Comparison of ENCODE assay signal across 15 mouse cellular contexts in genomic region chr16:79534370-79534769, GRCm38 (mm10).
DNase-seq lines count a peak whose midpoint lies in the region; ATAC-seq and TF ChIP-seq lines count a peak whose summit lies in the region.
"Had no signal": no experiment of that assay in that cellular context is flagged by ENCODE, and none has a peak within 500 bp of the region (broad histone marks: within the 10 kb centered on the region; RNA-seq: fewer than 3 reads in every experiment).

No protein-coding gene starts in this region.

- TF ChIP-seq CTCF in heart, postnatal 0 days (IDR thresholded peaks at IDR 0.05; ENCODE audit: low read depth), result peak; percentile 52

- H3K36me3 ChIP-seq in heart, postnatal 0 days (replicated peaks; ENCODE audit: control insufficient read depth, insufficient read depth, low read length), result no peaks in the 10 kb centered on the region
- no peaks in the 10 kb centered on the region for H3K36me3 ChIP-seq in heart, embryonic 12.5 days
- H3K36me3 ChIP-seq in limb, embryonic 11.5 days (ENCODE audit: control insufficient read depth, insufficient read depth, low read length), result no peaks in the 10 kb centered on the region
- no peaks in the 10 kb centered on the region for H3K36me3 ChIP-seq in limb, embryonic 10.5 days
- H3K36me3 ChIP-seq: forebrain, embryonic 10.5 days; neural tube, embryonic 13.5 days; stomach, embryonic 15.5 days had no signal

- no peak overlapping the region for H3K9ac ChIP-seq in heart, postnatal 0 days (replicated peaks; ENCODE audit: low read depth, low read length)
- no peak overlapping the region for H3K9ac ChIP-seq in heart, embryonic 12.5 days
- no peak overlapping the region for H3K9ac ChIP-seq in limb, embryonic 11.5 days (ENCODE audit: low read length)
- H3K9ac ChIP-seq: neural tube, embryonic 13.5 days; stomach, embryonic 15.5 days had no signal

- no peak for TF ChIP-seq EP300 in heart, postnatal 0 days (IDR thresholded peaks at IDR 0.05; ENCODE audit: low read depth)

- H3K27me3 ChIP-seq in heart, postnatal 0 days (ENCODE audit: control insufficient read depth, insufficient read depth, low read length), result no peaks in the 10 kb centered on the region
- no peaks in the 10 kb centered on the region for H3K27me3 ChIP-seq in heart, embryonic 12.5 days (replicated peaks)
- no peaks in the 10 kb centered on the region for H3K27me3 ChIP-seq in limb, embryonic 11.5 days (ENCODE audit: control insufficient read depth, insufficient read depth, low read length)
- no peaks in the 10 kb centered on the region for H3K27me3 ChIP-seq in limb, embryonic 10.5 days (ENCODE audit: low read depth, poor library complexity, severe bottlenecking)
- H3K27me3 ChIP-seq: neural tube, embryonic 13.5 days; stomach, embryonic 15.5 days had no signal

- H3K27ac ChIP-seq in heart, postnatal 0 days (ENCODE audit: low read depth), result no peak overlapping the region
- H3K27ac ChIP-seq in heart, embryonic 12.5 days (ENCODE audit: poor library complexity, severe bottlenecking), result no peak overlapping the region
- H3K27ac ChIP-seq in limb, embryonic 11.5 days (replicated peaks; ENCODE audit: low read depth, low read length), result no peak overlapping the region
- no peak overlapping the region for H3K27ac ChIP-seq in limb, embryonic 10.5 days
- H3K27ac ChIP-seq: forebrain, embryonic 10.5 days; neural tube, embryonic 13.5 days; stomach, embryonic 15.5 days had no signal

- no peak overlapping the region for H3K4me3 ChIP-seq in heart, postnatal 0 days (ENCODE audit: low read depth, low read length)
- H3K4me3 ChIP-seq in heart, embryonic 12.5 days, result no peak overlapping the region
- no peak overlapping the region for H3K4me3 ChIP-seq in limb, embryonic 11.5 days (ENCODE audit: low read depth, low read length)
- H3K4me3 ChIP-seq in limb, embryonic 10.5 days, result no peak overlapping the region
- H3K4me3 ChIP-seq: forebrain, embryonic 10.5 days; neural tube, embryonic 13.5 days; stomach, embryonic 15.5 days had no signal

- 53% methylated on average over 2 of the region's 2 CpGs for WGBS in heart, postnatal 0 days
- 67% methylated on average over 2 of the region's 2 CpGs for WGBS in heart, embryonic 12.5 days
- 65% methylated on average over 2 of the region's 2 CpGs for WGBS in limb, embryonic 11.5 days
- 85% methylated on average over 2 of the region's 2 CpGs for WGBS in limb, embryonic 10.5 days

- no peak for DNase-seq in heart, postnatal 0 days (ENCODE audit: low spot score)
- peak; percentile 22 for DNase-seq in limb, embryonic 11.5 days (ENCODE audit: low spot score)
- no peak for DNase-seq in limb, embryonic 10.5 days (ENCODE audit: low spot score)
- DNase-seq in ZHBTc4 (ENCODE audit: low read depth, low spot score), result peak; percentile 23
- DNase-seq in retina, embryonic 14.5 days (ENCODE audit: low spot score), result peak; percentile 22
- no peak for DNase-seq in lung, postnatal 14 days
- DNase-seq in left cerebral cortex, postnatal 25 days (ENCODE audit: low spot score in 2 of 2), result no peak
- DNase-seq: gastrocnemius, postnatal 14 days; kidney, adult 11 months; lung, adult 2 months had no signal

- ATAC-seq in heart, postnatal 0 days (ENCODE audit: insufficient read depth, low read depth), result no peak
- ATAC-seq in heart, embryonic 12.5 days (ENCODE audit: insufficient number of reproducible peaks, low FRiP score), result no peak
- ATAC-seq in limb, embryonic 11.5 days (ENCODE audit: insufficient number of reproducible peaks, low FRiP score, low TSS enrichment, low read depth), result no peak

- H3K9me3 ChIP-seq in heart, postnatal 0 days (replicated peaks; ENCODE audit: control insufficient read depth, low read length), result no peaks in the 10 kb centered on the region
- H3K9me3 ChIP-seq in heart, embryonic 12.5 days (replicated peaks), result no peaks in the 10 kb centered on the region
- H3K9me3 ChIP-seq in limb, embryonic 11.5 days (ENCODE audit: control insufficient read depth, low read length), result no peaks in the 10 kb centered on the region
- no peaks in the 10 kb centered on the region for H3K9me3 ChIP-seq in limb, embryonic 10.5 days (replicated peaks)
- H3K9me3 ChIP-seq: forebrain, embryonic 10.5 days; neural tube, embryonic 13.5 days; stomach, embryonic 15.5 days had no signal

- intact Hi-C loops in left cerebral cortex, postnatal 25 days (cut with DNase I), result no loop called here

- no peak overlapping the region for H3K4me2 ChIP-seq in heart, postnatal 0 days (ENCODE audit: low read depth, low read length)
- no peak overlapping the region for H3K4me2 ChIP-seq in heart, embryonic 12.5 days
- no peak overlapping the region for H3K4me2 ChIP-seq in limb, embryonic 11.5 days (ENCODE audit: low read depth, severe bottlenecking)
- H3K4me2 ChIP-seq: midbrain, embryonic 11.5 days; neural tube, embryonic 13.5 days; stomach, embryonic 15.5 days had no signal

- H3K4me1 ChIP-seq in heart, postnatal 0 days (ENCODE audit: control insufficient read depth, insufficient read depth), result no peaks in the 10 kb centered on the region
- no peaks in the 10 kb centered on the region for H3K4me1 ChIP-seq in heart, embryonic 12.5 days (replicated peaks)
- H3K4me1 ChIP-seq in limb, embryonic 11.5 days (ENCODE audit: control insufficient read depth, insufficient read depth, low read length), result no peaks in the 10 kb centered on the region
- no peaks in the 10 kb centered on the region for H3K4me1 ChIP-seq in limb, embryonic 10.5 days
- H3K4me1 ChIP-seq: forebrain, embryonic 10.5 days; neural tube, embryonic 13.5 days; stomach, embryonic 15.5 days had no signal

Comparison
In these comparisons a context has a peak if more than half of its experiments do, and no peak if none do; other contexts are left out.
1. DNase-seq: peak in limb, embryonic 11.5 days (single experiment), ZHBTc4 (single experiment) and retina, embryonic 14.5 days (single experiment); none in heart, postnatal 0 days (single experiment), limb, embryonic 10.5 days (single experiment), lung, postnatal 14 days (single experiment) and left cerebral cortex, postnatal 25 days (0 of 2).